Mouse (Mus musculus) limb, embryonic 13.5 days (tissue): Measurements from ENCODE around the gene 1700029P11Rik. TPM values are rescaled to one million over a fixed set of nuclear protein-coding genes. Genes with fewer than 3 reads are reported as not detected.

Source experiments
- ATAC-seq: fragments of 200-750 bp; cut with Nextera tagmentation; 2 replicates; pipeline ENCODE4 v1.8.0; 2017; ENCODE audit warnings: low read depth, moderate number of reproducible peaks, moderate TSS enrichment; ENCODE audit not compliant: low FRiP score
- H3K27ac ChIP-seq: fragments of 300-500 bp; sonication (generic); 2 replicates; pipeline ENCODE4 v1.5.1; 2015; ENCODE audit warnings: inconsistent platforms, mild to moderate bottlenecking, moderate library complexity
- H3K27me3 ChIP-seq: fragments of 300-500 bp; sonication (generic); 2 replicates; pipeline ENCODE4 v1.6.1; 2015; ENCODE audit warnings: mild to moderate bottlenecking, inconsistent platforms
- H3K36me3 ChIP-seq: fragments of 300-500 bp; sonication (generic); 2 replicates; pipeline ENCODE4 v1.6.1; 2015; ENCODE audit warnings: inconsistent platforms, mild to moderate bottlenecking, moderate library complexity
- H3K4me1 ChIP-seq: fragments of 300-500 bp; sonication (generic); 2 replicates; pipeline ENCODE4 v1.6.1; 2015; ENCODE audit warnings: inconsistent platforms
- H3K4me2 ChIP-seq: fragments of 300-500 bp; sonication (generic); replicated peaks from 2 replicates; pipeline ENCODE4 v1.6.1; 2015; ENCODE audit warnings: inconsistent platforms, mild to moderate bottlenecking, moderate library complexity
- H3K4me3 ChIP-seq: fragments of 300-500 bp; sonication (generic); 2 replicates; pipeline ENCODE4 v1.5.1; 2015; ENCODE audit warnings: moderate library complexity, mild to moderate bottlenecking, inconsistent platforms
- H3K9ac ChIP-seq: fragments of 300-500 bp; sonication (generic); 2 replicates; pipeline ENCODE4 v1.6.1; 2015; ENCODE audit warnings: mild to moderate bottlenecking, inconsistent platforms
- H3K9me3 ChIP-seq: fragments of 300-500 bp; sonication (generic); 2 replicates; pipeline ENCODE4 v1.6.1; 2016; ENCODE audit warnings: inconsistent platforms
- WGBS: fragments of 180-500 bp; shearing (Covaris S2); methylation state at CpG from one replicate; pipeline ENCODE4 v1.1.7; 2015; 5-methylcytosine and 5-hydroxymethylcytosine counted together
- polyA plus RNA-seq: library from polyadenylated mRNA; unstranded; fragments of >200 nt; fragmentation: Nextera tagmentation; extraction: Ambion mirVana; gene quantifications from 2 replicates; pipeline ENCODE4 v1.2.1, GENCODE M21; 2015

The 1700029P11Rik gene
- not detected in 2 replicates for polyA plus RNA-seq

GRCm38 (mm10) chr15:81980321-81980720, at the start of gene 1700029P11Rik:
1700029P11Rik (plus strand) TSS chr15:81980540.
- H3K9ac ChIP-seq = no peak within 1 kb of the TSS
- no peaks in the 10 kb centered on the region for H3K4me1 ChIP-seq
- H3K4me2 ChIP-seq = no peak within 1 kb of the TSS
- no peak for ATAC-seq
- no peaks in the 10 kb centered on the region for H3K36me3 ChIP-seq
- no peaks in the 10 kb centered on the region for H3K27me3 ChIP-seq
- H3K4me3 ChIP-seq = no peak within 1 kb of the TSS
- no peaks in the 10 kb centered on the region for H3K9me3 ChIP-seq
- no peak within 1 kb of the TSS for H3K27ac ChIP-seq
- WGBS = 96% methylated on average over 23 of the region's 23 CpGs

GRCm38 (mm10) chr15:81932951-81933470, 47.3 kb upstream of the 1700029P11Rik start:
- no peak overlapping the region for H3K4me3 ChIP-seq
- no peaks in the 10 kb centered on the region for H3K36me3 ChIP-seq
- no peak overlapping the region for H3K4me2 ChIP-seq
- 46% methylated on average over 12 of the region's 12 CpGs for WGBS
- no peak for ATAC-seq
- no peaks in the 10 kb centered on the region; the same call in 1 of the 2 replicates for H3K27me3 ChIP-seq
- H3K9ac ChIP-seq = no peak overlapping the region
- no peak overlapping the region for H3K27ac ChIP-seq
- no peaks in the 10 kb centered on the region for H3K9me3 ChIP-seq
- H3K4me1 ChIP-seq = peaks cover 20% of the 10 kb centered on the region

GRCm38 (mm10) chr15:81933986-81934385, 46.4 kb upstream of the 1700029P11Rik start:
- WGBS = 88% methylated on average over 1 of the region's 1 CpGs
- no peak overlapping the region for H3K4me2 ChIP-seq
- H3K9me3 ChIP-seq = no peaks in the 10 kb centered on the region
- ATAC-seq = no peak
- H3K27ac ChIP-seq = no peak overlapping the region
- no peak overlapping the region for H3K4me3 ChIP-seq
- no peaks in the 10 kb centered on the region; the same call in 1 of the 2 replicates for H3K27me3 ChIP-seq
- H3K4me1 ChIP-seq = peaks cover 26% of the 10 kb centered on the region
- no peak overlapping the region for H3K9ac ChIP-seq
- H3K36me3 ChIP-seq = no peaks in the 10 kb centered on the region

DNA sequence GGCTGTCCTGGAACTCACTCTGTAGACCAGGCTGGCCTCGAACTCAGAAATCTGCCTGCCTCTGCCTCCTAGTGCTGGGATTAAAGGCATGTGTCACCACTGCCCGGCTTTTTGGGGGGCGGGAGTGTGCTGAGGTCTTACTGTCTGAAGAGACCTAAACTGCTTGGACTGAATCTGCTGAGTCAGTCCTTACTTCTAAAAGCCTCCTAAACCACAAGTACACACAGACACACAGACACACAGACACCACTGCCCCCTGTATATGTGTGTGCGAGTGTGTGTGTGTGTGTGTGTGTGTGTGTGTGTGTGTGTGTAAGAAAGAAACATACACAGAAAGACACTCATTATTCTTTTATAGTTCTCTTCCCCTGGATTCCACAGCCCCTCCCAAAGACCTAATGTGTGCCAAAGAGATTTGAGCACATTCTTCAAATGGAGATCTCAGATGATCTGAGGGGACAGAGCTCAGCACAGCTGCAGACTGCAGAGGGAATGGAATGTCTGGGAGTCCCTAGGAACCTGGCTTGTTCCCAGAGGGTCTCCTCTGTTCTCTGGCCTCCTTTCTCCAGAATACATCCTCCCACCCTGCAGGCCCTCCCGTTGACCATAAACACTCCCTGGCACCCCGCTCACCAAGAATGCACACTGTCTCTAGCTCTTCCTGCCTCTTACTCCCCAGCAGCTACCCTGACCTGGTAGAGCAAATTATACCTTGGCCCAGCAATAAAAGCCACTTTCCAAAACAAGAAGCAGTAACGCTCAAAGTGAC, 44.3 kb upstream of the 1700029P11Rik start:
- Histone ChIP-seq H3K4me3 (peak overlapping the region; percentile 52), H3K27ac (peak overlapping the region; percentile 39; the same call in 1 of the 2 replicates), H3K9ac (peak overlapping the region; percentile 71; the same call in 1 of the 2 replicates), H3K4me2 (peak overlapping the region; percentile 76), H3K36me3 (no peaks in the 10 kb centered on the region), H3K9me3 (no peaks in the 10 kb centered on the region), H3K4me1 (peaks cover 26% of the 10 kb centered on the region), H3K27me3 (no peaks in the 10 kb centered on the region; the same call in 1 of the 2 replicates)
- ATAC-seq = no peak
- 56% methylated on average over 7 of the region's 7 CpGs for WGBS

DNA sequence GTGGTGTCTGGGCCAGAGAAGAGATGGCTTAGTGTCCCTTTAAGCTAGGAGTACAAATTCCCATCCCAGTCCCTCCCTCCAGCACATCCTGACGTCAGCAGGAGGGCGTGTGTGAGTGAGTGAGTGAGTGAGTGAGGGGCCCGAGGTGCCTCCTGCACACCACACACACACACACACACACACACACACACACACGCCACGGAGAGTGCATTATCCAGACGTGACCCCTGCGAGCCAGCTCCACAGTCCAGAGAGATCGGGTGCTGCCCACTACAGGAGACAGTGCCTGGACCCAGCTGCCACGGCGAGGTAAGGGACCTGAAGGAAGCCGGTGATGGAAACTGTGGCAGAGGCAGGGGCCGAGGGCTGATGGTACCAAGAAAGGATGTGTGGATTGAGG, 43.7 kb upstream of the 1700029P11Rik start, which contains the start of gene Csdc2:
TSS of gene Csdc2 (plus strand) at position 81 of the 400 bp plus-strand sequence.
- WGBS = under 1% methylated on average over 12 of the region's 12 CpGs
- H3K27me3 ChIP-seq = no peaks in the 10 kb centered on the region; the same call in 1 of the 2 replicates
- peak; percentile 65 for ATAC-seq
- peak within 1 kb of the TSS; percentile 52 for H3K4me3 ChIP-seq
- H3K9me3 ChIP-seq = no peaks in the 10 kb centered on the region
- H3K27ac ChIP-seq = peak within 1 kb of the TSS; percentile 39; the same call in 1 of the 2 replicates
- H3K4me2 ChIP-seq = peak within 1 kb of the TSS; percentile 76
- peak within 1 kb of the TSS; percentile 71 for H3K9ac ChIP-seq
- no peaks in the 10 kb centered on the region for H3K36me3 ChIP-seq
- H3K4me1 ChIP-seq = peaks cover 26% of the 10 kb centered on the region

DNA sequence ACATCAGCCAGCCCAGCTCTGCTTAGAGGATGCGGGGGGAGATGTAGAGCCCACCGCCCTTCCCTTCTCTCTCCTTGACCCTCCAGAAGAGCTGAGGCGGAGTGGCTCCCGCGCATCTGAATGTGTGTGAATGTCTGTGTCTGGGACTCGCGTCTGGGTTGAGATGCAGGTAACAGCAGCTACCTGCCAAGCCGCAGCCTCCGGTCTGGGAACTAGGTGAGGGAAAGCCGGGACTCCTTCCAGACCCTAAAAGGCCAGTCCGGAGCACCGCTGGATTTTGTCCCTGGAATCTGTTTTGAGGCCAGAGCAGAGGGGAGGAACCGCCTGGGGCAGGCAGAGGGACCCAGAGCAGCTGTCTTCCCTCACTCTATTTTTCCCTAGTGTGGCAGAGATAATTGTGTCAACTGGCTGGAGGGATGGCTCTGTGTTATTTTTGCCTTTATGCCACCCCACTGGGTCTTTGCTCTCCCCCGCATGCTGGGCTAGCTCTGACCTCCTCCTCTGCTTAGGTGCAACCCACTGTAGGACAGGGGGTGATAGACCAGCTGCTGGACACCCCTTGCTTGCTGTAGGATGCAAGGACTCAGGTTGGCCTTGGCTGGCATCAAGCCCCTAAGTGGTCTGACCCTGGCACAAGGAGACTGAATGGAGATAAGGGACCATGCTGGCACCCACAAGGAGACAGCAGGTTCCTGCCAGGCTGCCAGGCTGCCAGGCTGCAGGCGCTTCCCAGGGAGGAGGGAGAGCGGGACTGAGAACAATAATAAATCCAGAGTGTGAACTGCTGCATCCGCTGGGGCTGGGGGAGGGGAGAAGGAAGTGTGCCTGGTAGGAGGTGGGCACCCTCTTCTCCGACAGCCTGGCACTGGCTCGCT, 43.0 kb upstream of the 1700029P11Rik start:
- Histone ChIP-seq H3K4me1 (peaks cover 26% of the 10 kb centered on the region), H3K27ac (peak overlapping the region; percentile 39; the same call in 1 of the 2 replicates), H3K4me2 (peak overlapping the region; percentile 76), H3K27me3 (no peaks in the 10 kb centered on the region; the same call in 1 of the 2 replicates), H3K36me3 (no peaks in the 10 kb centered on the region), H3K4me3 (peak overlapping the region; percentile 52), H3K9ac (peak overlapping the region; percentile 71), H3K9me3 (no peaks in the 10 kb centered on the region)
- ATAC-seq = no peak; the same call in 1 of the 2 replicates
- WGBS = 13% methylated on average over 19 of the region's 19 CpGs

GRCm38 (mm10) chr15:81938246-81938645, 42.1 kb upstream of the 1700029P11Rik start:
- Histone ChIP-seq H3K27ac (no peak overlapping the region), H3K36me3 (no peaks in the 10 kb centered on the region), H3K27me3 (no peaks in the 10 kb centered on the region; the same call in 1 of the 2 replicates), H3K4me2 (peak overlapping the region; percentile 76; the same call in 1 of the 2 replicates), H3K9me3 (no peaks in the 10 kb centered on the region), H3K4me3 (no peak overlapping the region), H3K4me1 (peaks cover 29% of the 10 kb centered on the region), H3K9ac (no peak overlapping the region; the same call in 1 of the 2 replicates)
- no peak for ATAC-seq
- WGBS = 33% methylated on average over 2 of the region's 2 CpGs

DNA sequence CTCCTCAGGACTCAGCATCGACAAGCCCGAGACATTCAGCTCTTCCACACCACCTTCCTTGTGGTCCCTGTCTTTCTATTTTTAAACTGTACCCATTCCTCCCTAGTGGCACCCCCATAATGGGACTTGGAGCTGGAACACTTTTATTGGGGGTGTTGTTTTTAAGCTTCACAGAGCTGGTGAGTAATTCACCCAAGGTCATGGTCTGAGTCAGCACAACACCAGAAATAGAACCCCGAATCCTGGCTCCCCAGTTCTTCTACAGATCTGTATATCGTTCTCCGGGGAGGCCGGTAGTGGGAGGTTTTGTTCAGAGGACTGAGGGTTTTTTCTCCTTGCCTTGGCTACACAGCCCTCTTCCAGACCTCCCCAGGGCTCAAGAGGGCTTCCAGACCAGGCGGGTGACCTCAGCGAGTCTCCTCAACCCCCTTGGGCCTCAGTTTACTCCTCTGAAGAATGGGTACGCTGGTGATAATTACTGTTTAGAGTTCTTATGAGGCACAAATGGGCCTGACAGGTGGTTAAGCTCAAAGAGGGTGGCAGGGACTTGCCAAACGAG, 41.1 kb upstream of the 1700029P11Rik start:
- no peak overlapping the region for H3K4me3 ChIP-seq
- peaks cover 33% of the 10 kb centered on the region for H3K4me1 ChIP-seq
- H3K9me3 ChIP-seq = no peaks in the 10 kb centered on the region
- no peak overlapping the region for H3K9ac ChIP-seq
- no peak for ATAC-seq
- H3K27me3 ChIP-seq = no peaks in the 10 kb centered on the region; the same call in 1 of the 2 replicates
- no peaks in the 10 kb centered on the region for H3K36me3 ChIP-seq
- WGBS = 83% methylated on average over 10 of the region's 10 CpGs
- no peak overlapping the region for H3K4me2 ChIP-seq
- H3K27ac ChIP-seq = no peak overlapping the region

- Histone ChIP-seq H3K4me3 (no peak overlapping the region), H3K9ac (no peak overlapping the region), H3K9me3 (no peaks in the 10 kb centered on the region), H3K27me3 (no peaks in the 10 kb centered on the region; the same call in 1 of the 2 replicates), H3K27ac (no peak overlapping the region), H3K36me3 (no peaks in the 10 kb centered on the region), H3K4me2 (no peak overlapping the region), H3K4me1 (peaks cover 33% of the 10 kb centered on the region)
- WGBS = 91% methylated on average over 4 of the region's 4 CpGs
- no peak for ATAC-seq
Observed at GRCm38 (mm10) chr15:81939774-81940173, 40.6 kb upstream of the 1700029P11Rik start.

DNA sequence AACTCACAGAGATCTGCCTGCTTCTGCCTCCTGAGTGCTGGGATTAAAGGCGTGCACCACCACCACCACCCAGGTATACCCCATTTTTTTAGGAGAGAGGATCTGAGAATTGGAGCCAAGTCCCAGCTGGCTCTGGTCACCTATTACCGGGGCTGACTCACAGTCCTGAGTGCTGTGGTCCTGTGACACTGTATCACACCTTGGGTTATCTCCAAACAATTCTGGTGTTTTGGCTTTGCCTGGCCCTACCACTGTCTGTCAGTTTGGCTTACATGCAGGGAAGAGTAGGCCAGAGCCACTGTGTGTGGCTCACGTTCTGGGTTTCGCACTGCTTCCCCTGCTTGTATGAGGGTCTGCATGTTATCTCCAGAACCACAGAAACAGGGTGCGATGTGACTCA, 40.1 kb upstream of the 1700029P11Rik start:
- Histone ChIP-seq H3K4me2 (no peak overlapping the region), H3K27ac (no peak overlapping the region), H3K36me3 (no peaks in the 10 kb centered on the region), H3K9me3 (no peaks in the 10 kb centered on the region), H3K4me1 (peaks cover 33% of the 10 kb centered on the region), H3K4me3 (no peak overlapping the region), H3K9ac (no peak overlapping the region), H3K27me3 (no peaks in the 10 kb centered on the region; the same call in 1 of the 2 replicates)
- WGBS = 91% methylated on average over 5 of the region's 5 CpGs
- ATAC-seq = no peak

DNA sequence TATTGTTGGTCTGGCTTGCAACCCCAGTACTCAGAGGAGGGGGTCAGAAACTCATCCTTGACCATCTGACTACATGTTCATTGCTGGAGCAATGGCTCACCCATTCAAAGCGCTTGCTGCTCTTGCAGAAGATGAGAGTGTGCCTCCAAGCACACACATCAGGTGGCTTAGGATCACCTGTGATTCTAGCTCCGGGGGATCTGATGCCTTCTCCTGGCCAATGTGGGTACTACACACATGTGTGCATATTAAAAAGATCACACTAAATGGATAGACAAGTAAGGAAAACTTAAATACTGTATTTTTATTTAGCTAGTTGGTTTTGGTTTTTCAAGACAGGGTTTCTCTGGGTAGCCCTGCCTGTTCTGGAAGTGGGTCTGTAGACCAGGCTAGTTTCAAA, 39.3 kb upstream of the 1700029P11Rik start:
- H3K27ac ChIP-seq = no peak overlapping the region
- 87% methylated on average over 2 of the region's 2 CpGs for WGBS
- H3K9ac ChIP-seq = no peak overlapping the region
- no peak overlapping the region for H3K4me2 ChIP-seq
- H3K4me3 ChIP-seq = no peak overlapping the region
- ATAC-seq = no peak
- H3K9me3 ChIP-seq = no peaks in the 10 kb centered on the region
- peaks cover 33% of the 10 kb centered on the region for H3K4me1 ChIP-seq
- H3K27me3 ChIP-seq = no peaks in the 10 kb centered on the region; the same call in 1 of the 2 replicates
- H3K36me3 ChIP-seq = no peaks in the 10 kb centered on the region
